Mouse (Mus musculus) liver, embryonic 16.5 days (tissue): ENCODE measurements at regions not wholly inside any gene's neighbourhood (a gene's known extent, or its start where the extent isn't known, plus 50 kb on each side); places are given as distances from the start of the nearest gene placed in this dataset. TPM values are rescaled to one million over a fixed set of nuclear protein-coding genes. Genes with fewer than 3 reads are reported as not detected.

Source experiments
- microRNA counts: library from miRNA; unstranded; fragments of <30 nt; microRNA quantifications from one replicate; lab custom pipeline; 2016
- microRNA-seq: library from miRNA; unstranded; fragments of <30 nt; microRNA quantifications from one replicate; pipeline ENCODE4, GENCODE M21; 2016

MicroRNAs in the stretch of these regions (microRNA counts, 519-probe panel; counts per million panel counts)
- 2,112 counts per million, percentile 31 among the panel's probes with 10 or more counts for microRNA mmu-miR-137 (lab: Ali Mortazavi, UCI)

Small RNA genes lying in the stretch of these regions (microRNA-seq; reads per million reads assigned to microRNA genes)
- gene Gm24155 (not detected), gene Mir137 (37.4 reads per million, percentile 44 among the genes with 10 or more reads in this experiment)
